Mouse (Mus musculus) kidney, adult 2 months (tissue): ENCODE data around the gene Unc45b. TPM values are rescaled to one million over a fixed set of nuclear protein-coding genes. Genes with fewer than 3 reads are reported as not detected.
"Not testable (repeated sequence)": the region's sequence is repeated elsewhere in the genome, so short reads cannot be mapped to it uniquely, and the experiment has no call there.

Experiments used
- DNase-seq: peaks from one replicate; pipeline ENCODE4 v3.0.0; 2021
- H3K27ac ChIP-seq: fragments of 200-500 bp; 2 replicates; pipeline ENCODE4 v1.5.1; 2012; ENCODE audit warnings: low read depth, low read length, control low read depth, inconsistent platforms; ENCODE audit not compliant: insufficient read depth
- H3K27me3 ChIP-seq: fragments of 200-500 bp; replicated peaks from 2 replicates; pipeline ENCODE4 v1.6.1; 2012; ENCODE audit warnings: mild to moderate bottlenecking, moderate library complexity, low read length, inconsistent platforms; ENCODE audit not compliant: control insufficient read depth, insufficient read depth
- H3K36me3 ChIP-seq: fragments of 200-500 bp; 2 replicates; pipeline ENCODE4 v1.6.1; 2012; ENCODE audit warnings: mild to moderate bottlenecking, moderate library complexity, low read length, inconsistent platforms; ENCODE audit not compliant: control insufficient read depth, insufficient read depth
- H3K4me1 ChIP-seq: fragments of 200-500 bp; 2 replicates; pipeline ENCODE4 v1.6.1; 2011; ENCODE audit warnings: low read length; ENCODE audit not compliant: control insufficient read depth, insufficient read depth
- H3K4me3 ChIP-seq: fragments of 200-500 bp; 2 replicates; pipeline ENCODE4 v1.5.1; 2011; ENCODE audit warnings: mild to moderate bottlenecking, low read depth, low read length, control low read depth; ENCODE audit not compliant: insufficient read depth
- CTCF ChIP-seq: fragments of 200-500 bp; conservative IDR thresholded peaks from 2 replicates; pipeline ENCODE4 v1.5.1; 2011; ENCODE audit warnings: low read depth, mild to moderate bottlenecking, control low read depth, low read length, moderate library complexity, mixed read lengths; ENCODE audit not compliant: insufficient read depth, insufficient read length
- POLR2A ChIP-seq: fragments of 200-500 bp; IDR thresholded peaks from one replicate; pipeline ENCODE4 v1.6.1; 2011; ENCODE audit warnings: low read depth, low read length, control low read depth
- WGBS: fragments of 180-500 bp; shearing (Covaris S2); methylation state at CpG from one replicate; pipeline ENCODE4 v1.1.7; 2018; 5-methylcytosine and 5-hydroxymethylcytosine counted together
- polyA plus RNA-seq: library from polyadenylated mRNA; depleted of rRNA; stranded (reverse); fragments of >200 nt; gene quantifications from 2 replicates; pipeline ENCODE4 v1.2.3, GENCODE M21; 2012

The Unc45b gene
- polyA plus RNA-seq, 1 experiment: 7.9 TPM

- Histone ChIP-seq H3K27me3 (no peaks in the 10 kb centered on the region), H3K4me3 (no peak overlapping the region), H3K36me3 (no peaks in the 10 kb centered on the region), H3K4me1 (no peaks in the 10 kb centered on the region), H3K27ac (0 out of 2 replicates have a peak overlapping the region, but pooled peaks have one; percentile 7)
- DNase-seq: peak; percentile 23
- WGBS: 17% methylated on average over 31 of the region's 31 CpGs
- TF ChIP-seq POLR2A (no peak), CTCF (0 out of 2 replicates have a peak, but pooled peaks have one; percentile 26)
These were observed 60.6 kb downstream of the Unc45b start for GRCm38 (mm10) chr11:82970712-82971589.

GRCm38 (mm10) chr11:82971590-82971974 lies 61.2 kb downstream of the Unc45b start:
- WGBS: 84% methylated on average over 11 of the region's 11 CpGs
- Histone ChIP-seq H3K4me3 (no peak overlapping the region), H3K27ac (no peak overlapping the region), H3K36me3 (no peaks in the 10 kb centered on the region), H3K27me3 (no peaks in the 10 kb centered on the region), H3K4me1 (no peaks in the 10 kb centered on the region)
- no peak for DNase-seq
- no peak for TF ChIP-seq CTCF
- TF ChIP-seq POLR2A: no peak

GRCm38 (mm10) chr11:82973916-82974315 lies 63.6 kb downstream of the Unc45b start:
- TF ChIP-seq POLR2A (no peak), CTCF (no peak)
- WGBS: 34% methylated on average over 5 of the region's 5 CpGs

GRCm38 (mm10) chr11:82982409-82982808 lies 72.1 kb downstream of the Unc45b start:
- WGBS: 95% methylated on average over 2 of the region's 2 CpGs
- DNase-seq, H3K4me3 ChIP-seq, H3K27ac ChIP-seq, H3K27me3 ChIP-seq, H3K36me3 ChIP-seq, H3K4me1 ChIP-seq: not testable (repeated sequence)

More at GRCm38 (mm10) chr11:82973916-82974315, 63.6 kb downstream of the Unc45b start:
- H3K4me1 ChIP-seq: no peaks in the 10 kb centered on the region
- H3K4me3 ChIP-seq: no peak overlapping the region
- DNase-seq: peak; percentile 69
- no peak overlapping the region for H3K27ac ChIP-seq
- H3K27me3 ChIP-seq: no peaks in the 10 kb centered on the region
- no peaks in the 10 kb centered on the region for H3K36me3 ChIP-seq

GRCm38 (mm10) chr11:82983193-82983592 lies 72.8 kb downstream of the Unc45b start:
- WGBS: 88% methylated on average over 17 of the region's 17 CpGs
- no peaks in the 10 kb centered on the region for H3K27me3 ChIP-seq
- TF ChIP-seq CTCF (no peak), POLR2A (no peak)
- H3K36me3 ChIP-seq: no peaks in the 10 kb centered on the region
- DNase-seq: no peak
- no peak overlapping the region for H3K4me3 ChIP-seq
- H3K27ac ChIP-seq: no peak overlapping the region
- H3K4me1 ChIP-seq: no peaks in the 10 kb centered on the region

- H3K27me3 ChIP-seq: no peaks in the 10 kb centered on the region
- no peak for DNase-seq
- H3K4me3 ChIP-seq: no peak overlapping the region
- H3K4me1 ChIP-seq: no peaks in the 10 kb centered on the region
- no peak for TF ChIP-seq POLR2A
- TF ChIP-seq CTCF: no peak
- no peak overlapping the region for H3K27ac ChIP-seq
- H3K36me3 ChIP-seq: no peaks in the 10 kb centered on the region
- 90% methylated on average over 6 of the region's 6 CpGs for WGBS
These were observed 77.3 kb downstream of the Unc45b start for GRCm38 (mm10) chr11:82987621-82988020.

GRCm38 (mm10) chr11:82989357-82989756 lies 79.0 kb downstream of the Unc45b start:
- TF ChIP-seq CTCF: no peak
- no peak for TF ChIP-seq POLR2A
- H3K27me3 ChIP-seq: no peaks in the 10 kb centered on the region
- 32% methylated on average over 12 of the region's 12 CpGs for whole genome bisulfite sequencing
- no peak for DNase-seq
- no peak overlapping the region for H3K27ac ChIP-seq
- H3K4me1 ChIP-seq: no peaks in the 10 kb centered on the region
- H3K4me3 ChIP-seq: no peak overlapping the region
- H3K36me3 ChIP-seq: no peaks in the 10 kb centered on the region

GRCm38 (mm10) chr11:82990612-82991385 lies 80.4 kb downstream of the Unc45b start:
- not testable (repeated sequence) for H3K27me3 ChIP-seq, H3K36me3 ChIP-seq, H3K4me1 ChIP-seq, H3K27ac ChIP-seq
- H3K4me3 ChIP-seq: peak overlapping the region; percentile 63
- 7% methylated on average over 19 of the region's 19 CpGs for WGBS
- peak; percentile 56 for DNase-seq
